Mouse (Mus musculus): ENCODE results near the gene U2af1.
A peak's percentile ranks its signal among the peaks of the same experiment; 100 is the strongest.
"Not testable (repeated sequence)": the region's sequence is repeated elsewhere in the genome, so short reads cannot be mapped to it uniquely, and the experiment has no call there.

The U2af1 gene

DNA sequence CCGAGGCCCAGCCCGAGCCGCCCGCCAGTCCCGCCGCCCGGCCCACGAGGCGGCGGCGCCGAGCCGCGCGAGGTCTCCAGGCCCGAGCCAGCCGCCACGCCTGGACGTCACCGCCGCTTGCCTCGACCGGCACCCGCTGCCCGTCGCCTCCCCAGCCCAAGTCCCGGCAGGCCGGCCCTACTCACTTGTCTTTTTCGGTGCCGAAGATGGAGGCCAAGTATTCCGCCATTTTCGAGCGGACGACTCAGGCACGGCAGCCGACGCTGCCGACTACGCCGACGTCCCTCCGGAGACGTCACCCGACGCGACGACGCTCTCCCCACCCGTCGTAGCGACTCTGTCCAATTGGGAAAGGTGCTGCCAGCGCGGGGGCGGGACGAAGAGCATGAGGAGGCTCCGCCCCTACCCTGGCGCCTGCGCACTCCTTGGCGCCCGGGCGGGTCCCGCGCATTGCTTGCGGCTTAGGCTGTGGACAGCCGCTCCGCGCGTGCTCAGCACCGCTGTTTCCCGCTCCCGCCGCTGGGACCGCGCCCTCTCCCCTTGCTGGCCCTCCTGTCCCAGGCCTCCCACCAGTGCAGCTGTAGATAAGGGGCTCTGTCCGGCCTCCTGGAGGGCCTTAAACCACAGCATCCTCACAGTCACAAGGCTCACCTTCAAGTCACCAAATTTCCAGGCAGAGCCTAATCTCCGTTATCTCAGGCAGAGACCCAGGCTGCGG lies at the start of gene U2af1:
U2af1 (minus strand) TSS at position 425 of the 718 bp plus-strand sequence.
- DNase-seq (ENCODE audit: low read depth, low spot score): peak; percentile 97

DNA sequence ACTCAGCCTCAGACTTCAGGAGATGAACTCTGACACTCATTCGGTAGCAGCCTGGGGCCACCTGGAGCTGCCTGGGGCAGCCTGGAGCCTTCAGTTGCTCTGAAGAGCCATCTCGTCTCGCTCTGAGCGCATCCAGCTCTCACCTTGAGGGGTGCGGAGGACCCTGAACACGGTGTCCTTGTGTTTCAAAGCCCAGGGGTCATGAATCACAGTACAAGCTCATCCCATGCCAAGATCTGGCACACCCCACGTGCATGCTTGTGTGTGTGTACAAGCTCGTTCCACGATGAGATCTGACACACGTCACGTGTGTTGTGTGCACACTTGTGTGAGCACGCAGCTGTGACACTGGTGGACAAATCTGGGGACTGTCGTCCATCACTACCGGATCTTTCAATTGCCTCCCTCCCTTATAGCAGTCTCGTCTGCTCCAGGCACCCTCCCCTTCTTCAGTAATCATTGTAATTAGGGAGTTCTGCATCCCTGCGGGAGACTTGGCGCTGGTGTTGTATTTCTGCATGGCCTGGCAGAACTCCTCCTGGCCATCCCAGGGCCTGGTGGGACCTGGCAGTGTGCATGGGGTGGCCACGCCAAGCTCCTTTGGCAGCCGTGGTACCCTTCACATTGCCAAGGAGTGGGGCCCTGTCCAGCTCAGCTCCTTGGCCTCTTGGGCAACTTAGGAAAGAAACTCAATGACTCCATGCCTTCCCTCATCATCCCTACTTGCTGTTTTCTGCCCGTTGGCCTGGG lies 46.8 kb upstream of the U2af1 start:
- no peak for DNase-seq (ENCODE audit: low read depth, low spot score)

- no peak for DNase-seq (ENCODE audit: low read depth, low spot score)
These were observed 44.7 kb upstream of the U2af1 start for GRCm38 (mm10) chr17:31703276-31703980.

DNA sequence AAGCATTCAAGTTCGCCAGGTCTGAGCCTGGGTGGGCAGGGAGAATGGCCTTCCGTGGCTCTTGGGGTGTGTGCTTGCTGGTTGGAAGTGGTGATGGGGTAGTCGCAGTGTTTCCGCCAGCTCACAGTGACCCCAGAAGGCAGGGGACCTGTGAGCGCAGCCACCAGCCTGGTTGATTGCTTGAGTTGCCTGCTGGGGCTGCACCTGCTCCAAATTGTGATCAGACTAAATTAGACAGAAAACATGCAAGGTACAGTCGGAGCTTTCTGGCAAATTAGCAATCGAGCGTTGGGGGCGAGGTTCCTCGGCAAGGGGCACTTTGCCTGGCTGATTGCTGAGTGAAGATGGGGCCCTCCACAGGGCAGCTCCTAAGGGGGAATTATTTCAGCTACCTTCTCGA lies 39.7 kb upstream of the U2af1 start:
- no peak for DNase-seq (ENCODE audit: low read depth, low spot score)

DNA sequence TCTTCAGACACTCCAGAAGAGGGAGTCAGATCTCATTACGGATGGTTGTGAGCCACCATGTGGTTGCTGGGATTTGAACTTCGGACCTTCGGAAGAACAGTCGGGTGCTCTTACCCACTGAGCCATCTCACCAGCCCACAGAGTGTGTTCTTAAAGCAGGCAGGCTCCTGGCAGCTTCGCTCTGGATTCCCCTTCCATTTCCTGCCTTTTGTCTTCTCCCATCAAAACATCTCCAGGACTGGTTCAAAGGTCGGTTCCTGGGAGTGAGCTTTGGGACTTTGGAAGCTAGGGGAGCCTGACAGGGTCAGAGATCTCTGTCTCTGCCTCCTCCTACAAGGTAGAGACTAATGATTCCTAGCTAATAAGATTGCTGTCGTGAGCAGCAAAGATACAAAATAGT lies 36.7 kb upstream of the U2af1 start:
- DNase-seq (ENCODE audit: low read depth, low spot score): not testable (repeated sequence)

- DNase-seq (ENCODE audit: low read depth, low spot score): no peak
These were observed 36.3 kb upstream of the U2af1 start for GRCm38 (mm10) chr17:31694949-31695348.

DNA sequence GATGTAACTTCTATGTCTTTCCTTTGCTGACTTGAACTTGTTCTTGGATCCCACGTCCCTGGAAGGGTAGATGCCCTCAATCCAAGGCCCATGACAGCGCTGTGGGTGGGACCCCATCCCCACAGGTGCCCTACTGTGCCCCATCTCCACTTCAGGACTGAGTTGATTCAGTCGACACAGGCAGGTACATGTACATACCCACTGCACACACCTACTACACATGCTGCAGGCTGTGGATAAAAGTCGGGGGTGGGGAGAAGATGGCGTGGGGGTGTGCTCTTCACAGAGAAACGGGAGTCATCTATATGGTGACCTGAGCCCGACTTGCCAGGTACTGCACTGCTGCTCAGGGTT lies 35.3 kb upstream of the U2af1 start:
- no peak for DNase-seq (ENCODE audit: low read depth, low spot score)

DNA sequence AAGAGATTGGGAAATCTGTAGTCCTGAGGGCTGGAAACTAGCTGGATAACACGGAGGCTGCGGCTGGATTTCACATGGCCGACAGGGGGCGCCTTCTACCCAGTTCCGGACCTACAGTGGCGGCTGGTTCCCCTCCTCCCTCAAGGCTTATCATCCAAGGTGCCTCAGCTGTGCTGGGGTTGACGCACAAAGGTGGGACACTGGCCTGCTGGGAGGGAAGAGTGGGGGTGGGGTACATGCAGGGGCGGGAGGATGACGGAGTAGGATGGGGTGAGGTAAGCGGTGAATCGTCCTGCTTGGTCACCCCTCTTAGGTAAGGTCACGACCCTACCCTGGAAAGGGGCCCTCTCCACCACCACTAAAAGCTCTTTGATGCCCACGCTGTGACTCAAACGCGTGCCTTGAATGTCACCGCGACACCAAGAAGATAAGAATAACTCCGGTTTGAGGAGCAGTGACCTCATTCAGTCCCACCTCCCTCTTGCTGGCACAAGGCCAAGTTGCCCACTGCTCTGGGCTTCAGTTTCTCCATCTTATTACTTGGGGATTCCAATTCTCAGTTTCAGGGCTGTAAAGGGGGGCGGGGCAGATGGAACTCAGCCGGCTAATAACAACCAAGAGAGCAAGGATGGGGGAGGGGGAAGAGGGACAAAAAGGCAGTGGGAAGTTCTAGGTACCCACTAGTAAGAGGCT lies 34.8 kb upstream of the U2af1 start:
- DNase-seq (ENCODE audit: low read depth, low spot score): peak; percentile 31

GRCm38 (mm10) chr17:31692918-31693317 lies 34.2 kb upstream of the U2af1 start:
- DNase-seq (ENCODE audit: low read depth, low spot score): no peak

GRCm38 (mm10) chr17:31689606-31690005 lies 30.9 kb upstream of the U2af1 start:
- no peak for DNase-seq (ENCODE audit: low read depth, low spot score)

- no peak for DNase-seq (ENCODE audit: low read depth, low spot score)
These were observed 29.4 kb upstream of the U2af1 start for GRCm38 (mm10) chr17:31688112-31688511.

GRCm38 (mm10) chr17:31686225-31686564 lies 27.5 kb upstream of the U2af1 start:
- no peak for DNase-seq (ENCODE audit: low read depth, low spot score)

DNA sequence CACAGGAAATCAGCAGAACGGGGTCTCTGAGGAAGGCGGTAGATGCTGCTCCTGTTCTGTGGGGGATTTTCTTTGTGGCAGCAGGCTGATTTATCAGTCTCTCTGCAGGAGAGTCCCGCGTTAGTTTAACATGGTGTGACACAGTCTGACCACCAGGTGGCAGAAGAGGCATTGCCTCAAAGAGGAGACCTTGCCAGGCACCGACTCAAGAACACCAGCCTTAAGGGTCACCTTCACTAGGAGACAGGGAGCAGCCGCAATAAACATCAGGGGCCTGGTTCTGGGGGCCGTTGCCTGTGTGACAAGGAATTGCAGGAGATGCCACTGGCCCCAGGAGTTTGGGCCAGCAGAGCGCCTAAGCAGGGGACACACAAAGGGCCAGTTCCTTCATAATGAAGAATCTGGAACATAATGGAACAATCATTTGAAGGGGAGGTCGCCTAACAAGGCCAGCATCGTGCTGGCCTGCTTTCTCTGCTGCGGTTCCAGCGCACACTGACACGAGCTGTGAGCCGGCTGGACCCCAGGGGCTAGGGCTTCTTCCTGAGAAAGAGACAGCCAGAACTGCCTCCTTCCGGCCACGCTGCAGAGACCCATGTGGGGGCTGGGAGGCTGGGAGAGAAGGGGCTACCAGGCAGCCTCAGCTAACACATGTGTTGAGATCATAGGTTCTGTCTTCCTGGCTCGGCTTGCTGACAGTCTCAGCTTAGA lies 27.0 kb upstream of the U2af1 start:
- DNase-seq (ENCODE audit: low read depth, low spot score): peak; percentile 77

DNA sequence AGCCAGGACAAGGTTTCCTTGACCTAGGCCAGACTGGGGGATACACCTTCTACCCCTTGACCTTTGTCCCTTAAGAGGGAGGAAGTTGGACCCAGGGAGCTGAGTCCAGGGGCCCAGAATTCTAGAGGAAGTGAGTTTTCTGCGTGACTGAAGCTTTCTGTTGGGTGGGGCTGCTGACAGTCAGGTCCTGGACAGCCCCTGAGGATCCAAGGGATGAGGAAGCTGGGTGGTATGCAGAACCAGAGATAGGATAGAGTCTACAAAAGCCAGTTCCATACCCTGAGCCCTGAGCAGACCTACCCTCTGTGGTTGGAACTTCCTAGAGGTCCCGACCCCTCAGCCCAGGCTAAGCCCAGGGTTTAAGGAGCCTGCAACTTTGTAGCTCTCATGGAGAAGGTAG lies 21.8 kb upstream of the U2af1 start:
- DNase-seq (ENCODE audit: low read depth, low spot score): no peak

DNA sequence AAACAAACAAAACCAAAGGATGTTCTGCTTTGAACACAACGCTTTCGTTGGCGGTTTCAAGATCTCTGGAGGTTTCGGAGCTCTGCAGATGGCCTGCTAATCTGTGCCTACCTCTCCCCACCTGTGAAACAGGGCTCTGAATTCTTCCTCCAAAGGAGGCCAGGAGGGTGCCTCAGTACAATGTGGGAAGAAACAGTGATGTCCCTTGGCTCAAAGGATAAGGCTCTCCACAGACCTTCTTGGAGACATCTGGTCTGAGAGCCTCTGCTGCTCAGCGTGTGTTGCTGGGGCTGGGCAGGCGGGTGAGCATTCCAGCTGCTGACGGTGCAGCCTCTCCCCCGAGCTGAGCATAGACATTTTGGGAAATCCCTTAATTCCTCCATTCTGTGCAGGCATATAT lies 18.8 kb upstream of the U2af1 start, which contains the start of gene Cryaa:
Cryaa (plus strand) TSS at position 301 of the 400 bp plus-strand sequence.
- no peak for DNase-seq (ENCODE audit: low read depth, low spot score)

DNA sequence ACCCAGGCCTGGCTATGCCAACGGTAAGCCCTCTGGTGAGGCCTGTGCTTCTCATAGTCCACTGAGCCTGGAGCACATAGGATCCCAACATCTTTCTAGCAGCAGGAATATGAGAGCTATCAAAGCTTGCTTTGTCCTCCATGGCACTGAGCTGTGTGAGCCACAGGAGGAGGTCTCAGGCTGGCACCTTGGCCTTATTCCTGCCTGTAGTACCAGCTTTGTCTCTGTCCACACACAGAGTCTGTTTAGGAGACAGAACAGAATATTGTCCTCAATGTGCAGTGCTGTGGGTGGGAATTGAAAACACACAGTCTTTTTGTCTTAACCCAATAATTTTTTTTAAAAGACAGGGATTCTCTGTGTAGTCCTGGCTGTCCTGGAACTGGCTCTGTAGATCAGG lies 15.7 kb upstream of the U2af1 start:
- DNase-seq (ENCODE audit: low read depth, low spot score): no peak

GRCm38 (mm10) chr17:31672279-31672678 lies 13.6 kb upstream of the U2af1 start:
- DNase-seq (ENCODE audit: low read depth, low spot score): no peak

DNA sequence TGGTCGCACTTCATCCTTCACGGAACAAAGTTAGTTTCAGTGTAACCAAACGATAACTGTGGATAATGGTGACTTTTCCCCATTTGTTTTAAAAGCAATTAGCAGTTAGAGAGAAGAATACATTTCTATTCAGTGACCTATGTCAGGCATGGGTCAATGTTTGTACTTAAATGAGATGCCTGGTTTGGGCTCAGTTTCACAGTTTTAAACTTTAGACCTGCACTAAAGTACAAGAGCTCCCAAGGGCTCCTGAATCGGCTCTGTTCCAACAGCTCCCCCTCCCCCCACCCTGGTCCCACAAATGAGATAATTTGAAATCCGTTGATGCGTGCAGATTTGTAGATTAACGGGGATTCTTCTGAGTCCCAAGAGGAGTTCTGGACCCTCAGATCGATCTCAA lies 13.0 kb upstream of the U2af1 start:
- no peak for DNase-seq (ENCODE audit: low read depth, low spot score)

- DNase-seq (ENCODE audit: low read depth, low spot score): no peak
These were observed 11.5 kb upstream of the U2af1 start for GRCm38 (mm10) chr17:31670163-31670562.

DNA sequence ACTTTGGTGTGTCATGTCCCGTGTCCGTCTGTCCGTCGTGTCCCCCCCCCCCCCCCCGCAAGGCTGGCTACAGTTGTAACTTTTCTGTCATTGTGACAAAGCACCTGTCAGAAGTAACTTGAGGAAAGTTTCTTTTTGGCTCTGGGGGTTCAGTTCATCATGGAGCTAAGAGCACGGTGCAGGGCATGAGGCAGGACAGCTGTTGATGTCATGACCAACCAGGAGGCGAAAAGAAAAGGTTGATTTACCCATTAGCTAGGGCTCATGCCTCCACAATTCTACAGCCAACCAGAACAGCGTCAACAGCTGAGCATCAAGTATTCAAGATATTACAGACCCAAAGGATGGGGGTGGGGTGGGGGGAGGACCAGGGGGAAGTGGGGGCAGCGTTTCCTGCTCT lies 9.6 kb upstream of the U2af1 start:
- no peak for DNase-seq (ENCODE audit: low read depth, low spot score)

GRCm38 (mm10) chr17:31664760-31665159 lies 6.1 kb upstream of the U2af1 start:
- DNase-seq (ENCODE audit: low read depth, low spot score): no peak
